Mouse (Mus musculus): ENCODE measurements around the gene Fbxo48.
A peak's percentile ranks its signal among the peaks of the same experiment; 100 is the strongest.

The Fbxo48 gene

GRCm38 (mm10) chr11:16950976-16951760 is at the start of gene Fbxo48:
TSS of gene Fbxo48 (plus strand) at chr11:16951375.
- peak; percentile 92 for DNase-seq (ENCODE audit: low spot score)

GRCm38 (mm10) chr11:16904302-16905011 is 46.7 kb upstream of the Fbxo48 start:
- no peak for DNase-seq (ENCODE audit: low spot score)

GRCm38 (mm10) chr11:16905012-16905332 is 46.2 kb upstream of the Fbxo48 start:
- DNase-seq (ENCODE audit: low spot score): no peak

GRCm38 (mm10) chr11:16906530-16906929 is 44.6 kb upstream of the Fbxo48 start:
- no peak for DNase-seq (ENCODE audit: low spot score)

- no peak for DNase-seq (ENCODE audit: low spot score)
Observed at GRCm38 (mm10) chr11:16907517-16908129, 43.6 kb upstream of the Fbxo48 start.

- DNase-seq (ENCODE audit: low spot score): no peak
Observed at GRCm38 (mm10) chr11:16914756-16915155, 36.4 kb upstream of the Fbxo48 start.

- DNase-seq (ENCODE audit: low spot score): no peak
Observed at GRCm38 (mm10) chr11:16915850-16916249, 35.3 kb upstream of the Fbxo48 start.

- no peak for DNase-seq (ENCODE audit: low spot score)
Observed at GRCm38 (mm10) chr11:16917512-16917911, 33.7 kb upstream of the Fbxo48 start.

- DNase-seq (ENCODE audit: low spot score): no peak
Observed at GRCm38 (mm10) chr11:16932159-16932558, 19.0 kb upstream of the Fbxo48 start.

GRCm38 (mm10) chr11:16935577-16936236 is 15.5 kb upstream of the Fbxo48 start:
- DNase-seq (ENCODE audit: low spot score): no peak

- DNase-seq (ENCODE audit: low spot score): no peak
Observed at GRCm38 (mm10) chr11:16941103-16941793, 9.9 kb upstream of the Fbxo48 start.

- no peak for DNase-seq (ENCODE audit: low spot score)
Observed at GRCm38 (mm10) chr11:16941973-16942452, 9.2 kb upstream of the Fbxo48 start.

GRCm38 (mm10) chr11:16943016-16943415 is 8.2 kb upstream of the Fbxo48 start:
- DNase-seq (ENCODE audit: low spot score): no peak

- DNase-seq (ENCODE audit: low spot score): peak; percentile 44
Observed at GRCm38 (mm10) chr11:16948756-16949155, 2.4 kb upstream of the Fbxo48 start.

- no peak for DNase-seq (ENCODE audit: low spot score)
Observed at GRCm38 (mm10) chr11:16950226-16950975, 774 bp upstream of the Fbxo48 start.

- no peak for DNase-seq (ENCODE audit: low spot score)
Observed at GRCm38 (mm10) chr11:16951761-16952010, 511 bp downstream of the Fbxo48 start.

- no peak for DNase-seq (ENCODE audit: low spot score)
Observed at GRCm38 (mm10) chr11:16956115-16956862, 5.1 kb downstream of the Fbxo48 start.

GRCm38 (mm10) chr11:16957030-16957429 is 5.9 kb downstream of the Fbxo48 start:
- DNase-seq (ENCODE audit: low spot score): no peak

GRCm38 (mm10) chr11:16958520-16958919 is 7.3 kb downstream of the Fbxo48 start:
- no peak for DNase-seq (ENCODE audit: low spot score)

- DNase-seq (ENCODE audit: low spot score): peak; percentile 4
Observed at GRCm38 (mm10) chr11:16967806-16968205, 16.6 kb downstream of the Fbxo48 start.

- no peak for DNase-seq (ENCODE audit: low spot score)
Observed at GRCm38 (mm10) chr11:16969650-16970049, 18.5 kb downstream of the Fbxo48 start.

Measured in ovary, postnatal 14 days (tissue).